Mouse (Mus musculus) telencephalon, adult 2 months (tissue): ENCODE measurements around the gene Tk1.
"Not testable (repeated sequence)": the region's sequence is repeated elsewhere in the genome, so short reads cannot be mapped to it uniquely, and the experiment has no call there.

ENCODE experiments used
- DNase-seq: peaks from one replicate; pipeline ENCODE4 v3.0.0-alpha.2; 2011; ENCODE audit warnings: low read depth, low spot score

The Tk1 gene

DNA sequence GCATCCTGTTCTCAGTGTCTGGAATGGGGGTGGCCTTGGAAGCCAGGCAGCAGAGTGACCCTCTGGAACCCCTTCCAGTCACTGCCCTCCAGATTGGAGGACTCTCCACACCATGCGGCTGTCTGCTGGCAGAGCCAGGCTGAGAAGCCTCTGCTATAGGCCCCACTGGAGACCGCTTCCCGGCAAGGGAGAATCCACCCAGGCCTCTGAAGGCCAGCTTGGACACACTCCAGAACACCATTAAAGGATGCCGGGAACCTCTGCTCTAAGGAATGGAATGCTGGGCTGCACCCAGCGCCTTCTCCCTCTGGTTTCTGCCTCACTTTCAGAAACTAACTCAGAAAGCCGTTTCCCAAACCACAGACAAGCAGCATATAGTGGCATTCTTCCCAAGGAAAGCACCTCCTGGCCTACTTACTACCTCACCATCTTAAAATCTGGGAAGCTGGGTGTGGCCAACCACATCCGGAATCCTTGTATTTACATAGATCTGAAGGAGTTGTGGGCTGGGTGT is 3.1 kb downstream of the Tk1 start:
- no peak for DNase-seq

DNA sequence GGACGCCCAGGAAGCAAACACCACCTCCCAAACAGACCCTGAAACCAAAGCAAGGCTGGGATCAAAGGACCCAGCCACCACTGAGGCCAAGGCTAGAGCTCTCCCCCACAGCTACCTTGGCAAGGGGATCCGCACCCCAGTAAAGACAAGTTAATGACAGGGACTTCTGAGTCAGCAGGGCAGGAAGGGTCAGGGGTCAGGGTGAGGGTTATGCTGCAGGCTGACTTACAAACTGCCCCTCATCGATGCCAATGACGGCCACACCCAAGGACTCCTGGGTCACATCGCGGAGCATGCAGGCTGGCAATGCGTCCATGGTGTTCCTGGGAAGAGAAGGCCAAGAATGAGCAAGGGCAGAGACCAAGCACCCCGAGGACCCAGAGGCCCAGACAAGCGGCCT is 4.0 kb downstream of the Tk1 start:
- no peak for DNase-seq

DNA sequence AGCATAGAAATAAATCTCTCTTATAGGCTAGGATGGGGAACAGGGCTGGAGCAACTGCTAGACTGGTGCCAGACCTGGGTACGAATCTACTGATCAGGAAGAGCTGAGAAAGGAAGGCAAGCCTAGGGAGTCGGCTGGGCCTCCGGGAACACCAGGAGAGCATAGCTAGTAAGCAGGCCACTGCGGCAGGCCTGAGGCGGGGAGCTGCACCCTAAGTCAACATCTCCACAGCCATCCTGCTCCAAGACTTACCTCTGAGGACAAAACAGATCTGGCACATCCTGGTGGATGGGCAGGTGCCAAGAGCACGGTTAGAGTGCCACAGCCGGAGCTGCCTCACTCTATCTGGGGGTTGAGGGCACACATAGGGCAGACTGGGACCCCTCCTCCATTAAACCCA is 5.7 kb downstream of the Tk1 start:
- no peak for DNase-seq

DNA sequence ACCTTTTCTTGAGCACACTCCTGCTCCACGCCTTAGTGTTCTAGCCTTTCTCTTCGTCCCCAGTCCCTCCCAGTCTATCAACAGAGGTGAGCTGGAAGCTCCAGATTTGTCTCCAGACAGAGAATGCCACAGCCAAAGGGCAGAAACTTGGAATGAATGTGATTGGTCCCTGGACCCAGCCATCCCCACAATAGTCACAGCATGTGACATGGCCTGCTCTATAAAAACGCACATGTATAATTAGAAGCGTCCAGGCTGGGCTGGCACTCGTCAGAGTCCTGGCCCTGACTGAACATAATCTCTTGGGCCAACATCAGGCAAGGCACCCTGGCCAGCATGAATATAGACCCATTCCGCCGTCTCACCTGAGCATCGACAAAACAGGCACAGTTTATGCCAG is 6.8 kb downstream of the Tk1 start:
- no peak for DNase-seq

DNA sequence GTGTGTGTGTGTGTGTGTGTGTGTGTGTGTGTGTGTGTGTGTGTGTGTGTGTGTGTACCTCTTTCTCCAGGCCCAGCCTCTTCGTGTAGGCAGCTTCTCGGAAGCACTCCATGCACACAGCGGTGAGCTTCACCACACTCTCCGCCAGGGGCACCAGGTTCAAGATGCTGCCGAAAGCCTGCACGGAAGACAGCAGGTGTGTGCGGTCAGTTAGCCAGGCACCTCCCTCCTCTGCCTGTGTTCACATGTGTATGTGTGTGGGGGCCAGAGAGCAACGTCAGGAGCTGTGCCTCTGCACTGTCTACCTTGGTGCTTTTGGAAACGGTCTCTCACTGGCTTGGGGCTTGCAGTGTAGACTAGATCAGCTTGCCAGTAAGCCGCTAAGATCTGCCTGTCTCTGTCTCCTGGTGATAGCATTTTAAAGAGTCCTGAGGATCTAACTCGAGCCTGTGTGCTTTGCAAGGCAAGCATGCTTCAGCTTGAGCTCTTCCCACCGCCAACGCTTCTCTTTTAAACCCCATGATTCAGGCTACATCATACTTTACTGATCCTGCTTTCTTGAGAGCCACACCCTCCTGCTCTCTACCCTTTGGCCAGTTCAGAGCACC is 9.4 kb downstream of the Tk1 start:
- DNase-seq: no peak

DNA sequence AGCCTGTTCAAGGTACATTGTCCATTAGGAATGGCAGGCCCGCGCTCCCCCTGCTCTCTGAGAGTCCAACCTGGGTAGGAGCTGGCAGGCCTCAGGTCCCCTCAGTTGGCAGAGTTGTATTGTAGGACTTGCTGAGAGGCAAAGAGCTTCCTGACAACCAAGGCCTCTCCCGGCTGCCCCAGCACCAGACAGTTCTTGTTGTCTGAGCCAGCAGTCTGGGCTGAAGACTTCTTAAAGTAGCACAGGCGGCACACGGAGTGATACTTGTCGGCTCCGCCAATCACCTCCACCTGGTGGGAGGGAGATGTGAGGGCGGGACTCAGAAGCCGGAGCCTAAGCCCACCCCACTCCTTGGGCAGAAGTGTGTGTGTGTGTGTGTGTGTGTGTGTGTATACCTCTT is 10.0 kb downstream of the Tk1 start:
- DNase-seq: not testable (repeated sequence)

DNA sequence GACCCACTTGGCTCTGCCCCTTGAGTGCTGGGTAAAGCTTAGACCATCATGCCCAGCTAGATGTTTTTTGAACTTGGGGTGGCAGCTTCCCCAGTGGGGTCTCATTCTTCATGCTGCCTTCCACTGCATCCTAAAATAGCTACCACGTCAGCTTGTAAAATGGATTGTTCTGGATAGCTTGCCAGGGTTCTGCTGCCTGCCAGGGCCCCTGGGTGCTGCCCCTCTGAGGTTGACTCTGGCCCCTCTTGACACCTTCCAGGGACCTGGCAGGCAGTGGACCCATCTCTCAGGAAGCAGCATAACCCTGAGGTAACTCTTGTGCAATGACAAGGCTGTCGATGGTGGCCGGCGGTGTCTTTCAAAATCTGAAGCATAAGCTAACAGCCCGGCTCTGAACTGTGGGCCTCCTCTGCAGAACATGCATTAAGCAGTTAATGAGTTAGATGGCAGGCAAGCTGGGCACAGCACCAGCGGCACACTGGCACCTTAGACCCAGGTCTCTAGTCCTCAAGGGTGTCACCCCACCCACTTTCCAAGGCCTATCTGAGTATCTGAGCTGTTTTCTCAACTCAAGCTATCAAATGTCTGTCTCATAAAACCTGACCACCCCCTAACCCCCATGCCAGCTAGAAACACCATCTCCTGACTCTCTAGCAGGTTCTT is 11.1 kb downstream of the Tk1 start:
- no peak for DNase-seq

DNA sequence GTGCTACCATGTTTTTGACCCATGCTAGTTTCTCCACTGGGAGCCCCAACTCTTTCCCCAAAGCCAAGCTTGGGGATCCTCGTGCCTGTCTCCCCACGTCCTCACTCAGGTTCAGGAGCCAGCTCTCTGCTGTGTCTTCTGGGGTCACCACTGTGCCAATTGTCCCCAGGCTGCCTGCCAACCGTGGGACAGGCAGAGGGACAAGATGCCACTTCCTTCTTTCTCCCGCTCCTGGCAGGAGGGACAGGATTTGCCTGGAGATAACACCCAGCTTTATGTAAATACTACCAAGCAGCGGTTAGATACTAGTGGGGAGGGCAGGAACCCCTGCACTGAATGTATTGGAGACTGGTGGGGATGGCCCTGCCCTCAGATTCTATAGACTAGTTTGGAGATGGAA is 12.0 kb downstream of the Tk1 start:
- no peak for DNase-seq

DNA sequence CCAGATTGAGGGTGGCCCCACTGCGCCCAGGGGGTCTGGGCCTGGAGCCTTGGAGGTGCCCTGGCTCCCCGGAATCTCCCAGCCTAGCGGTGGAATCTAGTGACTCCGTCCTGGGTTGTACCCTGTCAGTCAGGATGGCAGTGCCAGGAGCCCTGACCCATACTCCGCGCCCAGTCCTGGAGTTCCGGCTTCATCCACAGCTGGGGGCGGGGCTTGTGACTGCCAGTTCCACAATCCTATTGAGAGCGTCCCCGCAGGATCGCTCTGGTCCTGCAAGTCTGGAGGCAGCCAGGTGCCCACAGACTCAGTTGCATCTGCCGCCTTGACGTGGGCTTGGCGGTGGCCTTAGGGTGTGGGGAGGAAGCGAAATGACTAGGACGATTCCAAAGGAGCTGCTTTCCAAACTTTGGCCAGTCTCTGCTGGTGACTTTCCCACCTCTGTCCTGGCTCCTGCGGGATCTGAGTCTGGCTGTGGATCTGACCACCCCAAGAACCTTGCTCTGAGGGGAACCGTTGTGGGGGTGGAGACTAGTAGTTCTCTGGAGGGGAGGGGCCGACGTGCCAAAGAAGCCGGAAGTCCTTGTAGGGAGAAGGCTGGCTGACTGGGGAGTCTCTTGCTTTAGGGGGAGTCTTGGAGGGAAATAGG is 15.4 kb downstream of the Tk1 start:
- no peak for DNase-seq

DNA sequence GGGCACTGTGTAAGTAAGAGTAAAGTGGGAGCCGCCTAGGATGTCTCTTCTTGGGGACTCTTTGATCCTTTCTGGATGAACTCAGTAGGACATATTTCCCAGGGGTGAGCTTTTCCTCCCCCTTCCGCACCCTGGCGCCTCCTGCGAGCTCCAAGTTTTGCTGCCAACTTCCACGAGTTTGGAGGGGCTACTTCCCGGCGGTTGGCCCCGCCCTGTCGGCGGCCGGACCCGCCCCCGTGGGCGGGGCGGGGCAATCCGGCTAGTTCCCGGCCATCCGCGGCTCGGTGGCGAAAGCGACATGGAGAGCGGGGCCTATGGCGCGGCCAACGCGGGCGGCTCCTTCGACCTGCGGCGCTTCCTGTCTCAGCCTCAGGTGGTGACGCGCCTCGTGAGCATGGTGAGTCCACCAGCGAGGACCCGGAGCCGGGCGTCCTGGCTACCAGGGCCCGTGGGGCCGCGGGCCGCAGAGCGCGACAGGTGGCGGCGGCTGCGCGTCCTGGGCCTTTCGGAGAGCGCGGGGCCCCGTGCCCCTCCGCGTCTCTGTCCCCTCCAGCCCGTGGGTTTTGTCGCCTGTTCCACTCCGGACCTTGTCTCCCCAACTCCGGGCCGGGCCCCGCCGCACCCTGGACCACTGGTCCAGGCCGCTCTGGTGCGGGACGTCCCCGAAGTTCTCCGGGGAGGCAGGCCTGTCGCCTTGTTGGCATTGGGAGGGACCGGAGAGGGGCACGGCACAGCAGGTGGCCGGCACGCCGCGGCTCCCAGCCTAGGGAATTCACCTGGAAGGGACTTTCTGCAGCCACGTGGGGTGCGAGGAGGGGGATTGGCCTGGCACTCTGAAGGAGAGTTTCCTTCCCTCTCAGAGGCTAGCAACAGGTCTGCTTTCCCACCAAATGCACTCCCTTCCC is 16.2 kb downstream of the Tk1 start, which contains the start of the genes Gm20708 and Syngr2:
Gene Gm20708, plus strand, starts transcription at position 262 of the 905 bp plus-strand sequence.
Gene Syngr2, plus strand, starts transcription at position 262 of the 905 bp plus-strand sequence.
- DNase-seq: no peak

DNA sequence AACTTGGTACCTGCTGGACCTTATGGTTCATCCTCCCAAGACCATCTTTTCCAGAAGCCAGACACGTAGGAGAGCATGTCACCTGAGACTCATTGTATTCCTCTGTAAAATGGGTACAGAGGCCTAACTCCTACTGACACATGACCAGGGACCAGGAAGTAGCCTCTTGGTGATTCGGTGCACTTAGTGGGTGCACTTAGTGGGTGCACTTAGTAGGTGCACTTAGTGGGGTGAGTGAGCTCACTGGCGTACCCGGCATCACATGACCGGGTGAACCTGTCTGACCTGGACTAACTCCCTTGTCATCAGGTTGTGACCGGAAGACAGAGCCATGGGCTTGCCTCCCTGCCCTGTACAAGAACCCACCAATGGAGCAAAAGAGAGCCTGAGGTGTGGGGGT is 19.1 kb downstream of the Tk1 start:
- DNase-seq: no peak

DNA sequence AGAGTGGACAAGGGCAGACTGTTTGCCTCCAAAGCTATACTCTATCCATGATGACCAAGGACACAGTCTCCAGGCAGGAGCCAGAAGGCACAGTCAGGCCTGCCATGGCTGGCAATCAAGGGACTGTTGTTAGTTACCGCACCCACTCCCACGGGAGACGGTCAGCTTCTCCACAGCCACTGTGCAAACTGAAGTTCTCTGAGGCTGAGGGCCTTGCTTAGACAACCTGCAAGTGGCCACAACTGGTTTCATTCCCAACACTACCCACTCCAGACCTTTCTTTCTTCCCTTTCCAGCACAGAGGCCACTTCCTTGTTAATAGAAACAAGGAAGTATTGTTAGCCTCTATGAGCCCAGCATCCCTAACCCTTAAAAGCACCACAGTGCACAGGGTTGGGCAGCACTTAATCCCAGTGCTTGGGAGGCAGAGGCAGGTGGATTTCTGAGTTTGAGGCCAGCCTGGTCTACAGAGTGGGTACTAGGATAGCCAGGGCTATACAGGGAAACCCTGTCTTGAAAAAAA is 22.7 kb downstream of the Tk1 start:
- DNase-seq: no peak

DNA sequence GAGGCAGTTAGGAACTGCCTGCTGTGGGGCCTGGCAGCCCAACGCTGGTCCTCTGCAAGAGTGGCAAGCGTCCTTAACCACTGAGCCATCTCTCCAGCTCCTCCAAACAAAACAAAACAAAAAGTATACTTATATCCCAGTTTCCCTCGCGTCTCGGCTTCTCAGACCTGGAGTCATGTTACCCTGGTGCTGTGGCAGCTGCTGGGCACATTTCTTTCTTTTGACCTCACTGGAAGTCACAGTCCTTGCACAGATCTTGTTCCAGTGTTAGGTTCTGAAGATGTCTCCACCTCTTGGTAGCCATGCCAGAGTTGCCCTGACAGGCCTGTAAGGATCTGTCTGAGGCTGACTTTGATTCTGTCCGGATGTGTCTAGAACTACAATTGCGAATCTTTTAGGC is 24.2 kb downstream of the Tk1 start:
- DNase-seq: no peak

DNA sequence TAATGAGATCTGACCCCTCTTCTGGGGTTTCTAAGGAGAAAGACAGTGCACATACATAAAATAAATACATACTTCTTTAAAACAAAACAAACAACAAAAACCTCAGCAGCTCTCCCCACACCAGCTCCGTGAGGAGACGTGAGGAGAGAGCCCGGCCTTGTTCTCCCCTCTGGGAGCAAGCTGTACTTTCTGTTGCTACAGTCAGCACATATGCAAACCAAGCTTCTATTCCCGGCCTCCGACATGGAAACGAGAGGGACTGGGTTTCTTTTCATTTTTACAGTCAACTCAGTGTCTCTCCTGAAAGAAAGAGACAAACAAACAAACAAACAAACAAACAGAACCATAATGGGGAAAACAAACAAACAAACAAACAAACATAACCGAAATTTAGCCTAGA is 25.9 kb downstream of the Tk1 start:
- no peak for DNase-seq

DNA sequence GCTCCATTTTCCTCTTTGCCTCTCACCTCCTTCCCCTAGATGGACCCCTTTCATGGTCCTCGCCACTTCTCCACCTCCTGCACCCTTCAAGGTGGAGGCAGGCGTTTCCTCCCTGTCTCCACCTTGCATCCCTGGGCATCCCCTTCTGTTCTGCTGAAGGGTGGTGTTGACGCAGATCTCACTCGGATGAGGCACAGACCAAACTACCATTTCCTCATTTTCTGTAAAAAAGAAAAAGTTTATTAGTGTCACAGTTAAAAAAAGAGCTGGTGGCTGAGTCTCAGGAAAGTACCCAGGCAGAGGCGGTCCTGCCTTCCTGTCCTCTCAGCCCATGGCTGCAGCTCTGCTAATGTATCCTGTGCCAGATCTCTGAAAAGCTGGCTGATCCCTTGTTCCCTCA is 26.7 kb downstream of the Tk1 start:
- DNase-seq: no peak

DNA sequence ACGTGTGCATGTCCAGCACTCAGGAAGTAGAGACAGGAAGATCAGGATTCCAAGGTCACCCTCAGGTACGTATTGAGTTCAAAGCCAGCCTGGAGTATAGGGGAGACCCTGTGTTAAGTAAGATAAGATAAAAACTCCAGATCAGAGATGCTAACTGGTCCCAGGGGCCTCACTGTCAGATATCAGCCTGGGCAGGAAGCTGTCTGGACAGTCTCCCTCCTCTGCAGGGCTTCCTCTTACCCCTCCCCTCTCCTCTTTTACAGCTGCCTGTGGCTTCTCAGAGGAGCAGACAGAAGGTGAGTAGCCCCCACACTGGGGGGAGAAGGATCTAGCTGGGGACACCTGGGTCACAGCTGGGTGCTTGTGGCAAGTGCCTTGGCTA is 27.7 kb downstream of the Tk1 start:
- DNase-seq: no peak

DNA sequence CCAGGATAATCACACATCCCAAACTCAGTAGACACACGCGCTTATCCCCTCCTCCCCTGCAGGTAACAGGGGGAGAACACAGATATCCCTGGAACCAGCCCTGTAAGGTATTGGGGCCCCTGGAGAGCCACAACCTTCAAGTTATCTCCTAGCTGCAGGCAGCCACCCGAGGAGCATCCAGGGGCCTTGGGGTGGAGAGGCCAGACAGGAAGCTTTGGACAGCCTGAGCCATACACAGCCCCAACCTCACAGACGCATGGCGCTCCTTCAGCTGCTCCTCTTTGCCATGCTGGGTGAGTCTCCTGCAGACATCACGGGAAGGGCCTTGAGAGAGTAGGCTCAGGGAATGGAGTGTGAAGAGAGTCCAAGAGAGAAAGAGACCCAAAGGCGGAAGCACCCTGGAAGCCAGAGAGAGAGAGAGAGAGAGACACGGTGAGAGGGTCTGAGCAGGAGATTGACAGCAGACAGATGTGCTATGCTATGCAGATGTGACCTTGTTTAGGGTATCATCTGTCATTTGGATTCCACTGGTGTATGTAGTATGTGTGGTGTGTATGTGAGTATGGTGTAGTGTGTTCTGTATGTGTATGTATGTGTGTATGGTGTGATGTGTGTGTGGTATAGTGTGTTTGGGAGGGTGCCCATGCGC is 28.3 kb downstream of the Tk1 start, which contains the start of gene 6030468B19Rik:
Gene 6030468B19Rik, plus strand, starts transcription at position 150 of the 649 bp plus-strand sequence.
- DNase-seq: no peak

DNA sequence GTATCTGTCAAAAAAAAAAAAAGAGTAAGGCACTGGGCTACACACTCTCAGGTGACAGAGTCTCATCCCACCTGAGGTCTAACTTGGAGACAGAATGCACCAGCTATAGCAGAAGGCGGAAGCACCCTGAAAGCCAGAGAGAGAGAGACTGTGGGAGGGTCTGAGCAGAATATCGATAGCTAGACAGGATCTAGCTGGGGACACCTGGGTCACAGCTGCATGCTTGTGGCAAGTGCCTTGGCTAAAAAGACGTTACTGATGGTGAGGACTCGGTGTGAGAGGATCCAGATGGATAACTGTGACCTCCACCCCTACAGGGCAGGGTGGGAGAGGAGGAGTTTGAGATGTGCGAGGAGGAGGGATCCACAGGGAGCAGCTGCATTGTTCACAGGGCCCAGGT is 28.9 kb downstream of the Tk1 start:
- no peak for DNase-seq

DNA sequence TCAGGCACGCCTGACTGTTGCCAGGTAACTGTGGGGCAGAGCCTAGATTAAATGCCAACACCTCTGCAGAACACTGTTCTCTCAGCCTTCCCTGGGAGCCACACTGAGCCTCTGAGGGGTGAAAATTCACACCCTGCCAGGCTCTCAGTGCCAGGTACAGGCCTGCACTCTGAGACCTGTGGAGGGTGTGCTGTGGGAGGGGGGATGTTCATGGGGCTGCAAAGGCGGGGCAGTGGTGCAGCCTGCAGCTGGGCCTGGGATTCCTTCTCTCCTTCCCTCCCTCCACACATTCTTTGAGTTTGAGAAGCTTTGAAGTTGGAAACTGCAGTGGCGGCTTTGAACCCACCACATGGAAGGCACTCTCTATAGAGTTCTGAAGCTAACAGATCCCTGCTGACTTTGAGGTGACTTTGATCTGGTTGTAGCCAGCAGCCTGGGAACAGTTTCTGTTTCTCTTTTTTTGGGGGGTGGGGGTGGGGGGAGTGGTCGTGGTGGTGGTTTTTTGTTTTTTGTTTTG is 31.8 kb downstream of the Tk1 start:
- no peak for DNase-seq

DNA sequence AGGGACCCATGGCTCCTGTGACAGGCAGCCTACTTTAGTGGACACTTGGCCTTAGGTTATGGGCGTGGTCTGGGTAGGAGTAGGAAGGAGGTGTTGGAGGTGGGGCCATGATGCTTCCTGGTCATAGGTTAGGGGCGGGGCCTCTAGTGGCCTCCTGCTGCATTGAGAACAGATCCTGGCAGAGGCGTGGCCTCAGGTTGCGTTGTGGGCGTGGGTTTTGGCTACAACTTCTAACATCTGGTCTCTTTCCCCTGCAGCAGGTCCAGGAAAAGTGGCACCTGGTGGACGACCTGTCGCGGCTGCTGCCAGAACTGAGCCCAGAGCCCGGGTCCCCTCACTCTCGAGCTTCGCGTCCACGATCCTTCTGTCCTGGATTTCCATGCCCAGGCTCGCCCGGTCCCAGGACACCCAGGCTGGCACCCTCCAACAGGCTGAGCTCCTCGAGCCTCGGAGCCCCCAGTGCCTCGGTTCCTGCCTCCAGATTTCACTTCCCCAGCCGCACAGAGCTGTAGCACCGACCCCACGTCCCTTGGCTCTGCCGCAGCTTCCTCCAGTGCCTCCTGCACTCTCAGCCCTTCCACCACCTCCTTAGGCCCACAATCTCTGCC is 33.5 kb downstream of the Tk1 start:
- no peak for DNase-seq

DNA sequence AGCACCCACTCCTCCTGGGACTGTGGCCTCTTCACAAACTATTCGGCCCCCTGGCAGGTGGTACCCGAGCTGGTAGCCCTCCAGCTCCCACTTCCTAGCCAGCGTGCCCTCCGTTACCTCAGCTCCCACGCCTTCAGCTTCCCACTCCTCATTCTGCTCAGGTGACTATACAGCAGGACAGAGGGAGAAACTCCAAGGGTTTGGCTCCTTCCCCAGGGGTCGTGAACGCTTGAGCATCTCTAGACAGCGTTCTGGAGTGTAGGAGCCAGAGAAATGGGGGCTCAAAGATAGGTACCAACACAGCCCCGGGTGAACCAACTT is 34.5 kb downstream of the Tk1 start:
- no peak for DNase-seq
